Mouse (Mus musculus) embryonic facial prominence, embryonic 11.5 days (tissue): ENCODE data around the gene E130308A19Rik. TPM values are rescaled to one million over a fixed set of nuclear protein-coding genes. Genes with fewer than 3 reads are reported as not detected.
A peak's percentile ranks its signal among the peaks of the same experiment; 100 is the strongest.

ENCODE experiments used
- ATAC-seq: fragments of 200-750 bp; cut with Nextera tagmentation; replicated peaks from 2 replicates; pipeline ENCODE4 v1.8.0; 2017; ENCODE audit warnings: low read depth; ENCODE audit not compliant: insufficient number of reproducible peaks, low FRiP score, low TSS enrichment
- DNase-seq: peaks from one replicate; pipeline ENCODE4 v3.0.0-alpha.2; 2015; ENCODE audit warnings: low spot score
- H3K27ac ChIP-seq: fragments of 300-500 bp; sonication (generic); replicated peaks from 2 replicates; pipeline ENCODE4 v1.5.1; 2014; ENCODE audit warnings: mild to moderate bottlenecking, low read depth, low read length, control low read depth
- H3K27me3 ChIP-seq: fragments of 300-500 bp; sonication (generic); 2 replicates; pipeline ENCODE4 v1.6.1; 2014; ENCODE audit warnings: mild to moderate bottlenecking, low read length, moderate library complexity, mixed read lengths; ENCODE audit not compliant: control insufficient read depth, insufficient read depth
- H3K36me3 ChIP-seq: fragments of 300-500 bp; sonication (generic); replicated peaks from 2 replicates; pipeline ENCODE4 v1.6.1; 2014; ENCODE audit warnings: low read depth, mild to moderate bottlenecking, low read length, moderate library complexity, mixed read lengths; ENCODE audit not compliant: control insufficient read depth, insufficient read depth
- H3K4me1 ChIP-seq: fragments of 300-500 bp; sonication (generic); 2 replicates; pipeline ENCODE4 v1.6.1; 2014; ENCODE audit warnings: low read length, mixed read lengths; ENCODE audit not compliant: control insufficient read depth, insufficient read depth
- H3K4me2 ChIP-seq: fragments of 300-500 bp; sonication (generic); 2 replicates; pipeline ENCODE4 v1.6.1; 2014; ENCODE audit warnings: low read depth, mild to moderate bottlenecking, control low read depth, low read length, moderate library complexity
- H3K4me3 ChIP-seq: fragments of 300-500 bp; sonication (generic); 2 replicates; pipeline ENCODE4 v1.5.1; 2014; ENCODE audit warnings: low read depth, low read length, control low read depth
- H3K9ac ChIP-seq: fragments of 300-500 bp; sonication (generic); replicated peaks from 2 replicates; pipeline ENCODE4 v1.6.1; 2014; ENCODE audit warnings: mild to moderate bottlenecking, control low read depth, low read length
- H3K9me3 ChIP-seq: fragments of 300-500 bp; sonication (generic); replicated peaks from 2 replicates; pipeline ENCODE4 v1.6.1; 2016; ENCODE audit warnings: mild to moderate bottlenecking, low read length, inconsistent platforms, mixed read lengths; ENCODE audit not compliant: control insufficient read depth
- WGBS: fragments of 180-500 bp; shearing (Covaris S2); extraction: QIAGEN DNeasy Blood & Tissue Kit; methylation state at CpG from one replicate; pipeline ENCODE4 v1.1.7; 2014; 5-methylcytosine and 5-hydroxymethylcytosine counted together
- polyA plus RNA-seq: library from polyadenylated mRNA; unstranded; fragments of >200 nt; fragmentation: Nextera tagmentation; extraction: Ambion mirVana; gene quantifications from 2 replicates; pipeline ENCODE4 v1.2.1, GENCODE M21; 2014

Gene E130308A19Rik
- polyA plus RNA-seq, 1 experiment from 2014 or later = 30.5 TPM

- Histone ChIP-seq H3K27ac (no peak overlapping the region), H3K4me1 (no peaks in the 10 kb centered on the region), H3K9ac (no peak overlapping the region), H3K4me3 (no peak overlapping the region), H3K36me3 (no peaks in the 10 kb centered on the region), H3K4me2 (no peak overlapping the region), H3K27me3 (no peaks in the 10 kb centered on the region), H3K9me3 (no peaks in the 10 kb centered on the region)
- 61% methylated on average over 2 of the region's 2 CpGs for WGBS
- ATAC-seq (no peak), DNase-seq (no peak)
Observed at GRCm38 (mm10) chr4:59594614-59595013, 31.4 kb upstream of the E130308A19Rik start.

GRCm38 (mm10) chr4:59596556-59596955 lies 29.5 kb upstream of the E130308A19Rik start:
- no peak for ATAC-seq
- no peak overlapping the region for H3K27ac ChIP-seq
- no peak overlapping the region for H3K4me3 ChIP-seq
- H3K9ac ChIP-seq = no peak overlapping the region
- H3K9me3 ChIP-seq = no peaks in the 10 kb centered on the region
- no peaks in the 10 kb centered on the region for H3K36me3 ChIP-seq
- no peak for DNase-seq
- H3K27me3 ChIP-seq = no peaks in the 10 kb centered on the region
- WGBS = 93% methylated on average over 2 of the region's 2 CpGs
- no peaks in the 10 kb centered on the region for H3K4me1 ChIP-seq
- no peak overlapping the region for H3K4me2 ChIP-seq

- H3K4me2 ChIP-seq = no peak overlapping the region
- DNase-seq = no peak
- no peaks in the 10 kb centered on the region for H3K4me1 ChIP-seq
- no peak overlapping the region for H3K4me3 ChIP-seq
- no peaks in the 10 kb centered on the region for H3K27me3 ChIP-seq
- no peaks in the 10 kb centered on the region for H3K36me3 ChIP-seq
- no peak overlapping the region for H3K27ac ChIP-seq
- no peak for ATAC-seq
- 86% methylated on average over 4 of the region's 4 CpGs for WGBS
- H3K9me3 ChIP-seq = no peaks in the 10 kb centered on the region
- no peak overlapping the region for H3K9ac ChIP-seq
Observed at GRCm38 (mm10) chr4:59602704-59603103, 23.3 kb upstream of the E130308A19Rik start.

DNA sequence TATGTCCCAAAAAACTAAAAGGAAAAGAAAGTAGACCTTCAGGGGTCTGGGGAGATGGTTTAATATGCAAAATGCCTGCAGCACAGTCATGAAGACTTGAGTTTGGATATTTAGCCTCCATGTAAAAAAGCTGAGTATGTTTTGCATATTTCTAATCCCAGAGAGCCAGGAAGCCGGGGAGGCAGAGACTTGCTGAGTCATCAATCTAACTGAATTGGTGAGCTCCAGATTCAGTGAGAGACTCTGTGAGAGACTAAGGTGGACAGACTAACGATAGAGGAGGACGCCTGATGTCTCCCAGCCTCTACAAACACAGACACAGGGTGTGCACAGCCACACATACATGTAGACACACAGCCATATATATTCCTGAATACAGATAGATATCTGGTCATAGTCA lies 21.1 kb upstream of the E130308A19Rik start:
- Histone ChIP-seq H3K9me3 (no peaks in the 10 kb centered on the region), H3K27me3 (no peaks in the 10 kb centered on the region), H3K4me2 (no peak overlapping the region), H3K36me3 (no peaks in the 10 kb centered on the region), H3K27ac (no peak overlapping the region), H3K4me1 (no peaks in the 10 kb centered on the region), H3K9ac (no peak overlapping the region), H3K4me3 (no peak overlapping the region)
- WGBS = 78% methylated on average over 3 of the region's 3 CpGs
- DNase-seq (no peak), ATAC-seq (no peak)

GRCm38 (mm10) chr4:59605501-59605900 lies 20.5 kb upstream of the E130308A19Rik start:
- no peak overlapping the region for H3K27ac ChIP-seq
- DNase-seq (no peak), ATAC-seq (no peak)
- H3K9me3 ChIP-seq = no peaks in the 10 kb centered on the region
- no peaks in the 10 kb centered on the region for H3K4me1 ChIP-seq
- no peak overlapping the region for H3K4me2 ChIP-seq
- no peaks in the 10 kb centered on the region for H3K36me3 ChIP-seq
- H3K9ac ChIP-seq = no peak overlapping the region
- H3K27me3 ChIP-seq = no peaks in the 10 kb centered on the region
- no peak overlapping the region for H3K4me3 ChIP-seq
- WGBS = 92% methylated on average over 3 of the region's 3 CpGs

DNA sequence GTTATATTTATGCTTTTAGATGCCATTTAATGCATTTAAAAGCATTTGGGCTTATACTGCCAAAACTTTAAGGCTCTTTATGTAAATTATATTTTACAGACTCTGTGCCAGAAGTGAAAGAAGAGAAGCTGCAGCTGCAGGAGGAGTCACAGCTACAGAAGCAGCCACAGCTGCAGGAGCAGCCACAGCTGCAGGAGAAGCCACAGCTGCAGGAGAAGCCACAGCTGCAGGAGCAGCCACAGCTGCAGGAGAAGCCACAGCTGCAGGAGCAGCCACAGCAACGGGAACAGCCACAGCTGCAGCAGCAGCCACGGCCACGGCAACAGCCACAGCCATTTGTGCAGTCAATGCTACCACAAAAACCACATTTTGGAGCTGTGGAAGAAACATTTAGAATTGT lies 15.6 kb upstream of the E130308A19Rik start:
- 86% methylated on average over 3 of the region's 3 CpGs for WGBS
- Histone ChIP-seq H3K27me3 (no peaks in the 10 kb centered on the region), H3K27ac (no peak overlapping the region), H3K9ac (no peak overlapping the region), H3K4me2 (no peak overlapping the region), H3K4me1 (no peaks in the 10 kb centered on the region), H3K4me3 (no peak overlapping the region), H3K36me3 (no peaks in the 10 kb centered on the region), H3K9me3 (no peaks in the 10 kb centered on the region)
- DNase-seq (no peak), ATAC-seq (no peak)

DNA sequence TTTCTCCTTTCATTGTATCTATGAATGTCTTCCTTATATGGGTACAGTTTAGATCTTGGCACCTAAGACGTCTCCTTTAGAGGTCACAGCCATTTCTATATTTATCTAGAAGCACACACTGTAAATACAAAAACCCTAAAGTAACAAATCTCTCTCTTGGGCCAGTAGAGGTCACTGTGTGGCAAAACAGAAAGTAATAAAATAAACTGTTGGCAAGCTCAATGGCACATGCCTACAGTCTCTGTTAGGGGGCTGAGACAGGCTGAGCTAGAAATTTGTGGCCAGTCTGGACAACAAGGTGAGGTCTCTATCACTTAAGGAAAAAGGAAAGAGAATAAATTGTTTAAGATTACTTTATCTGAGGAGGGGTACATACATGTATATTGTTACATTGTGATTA lies 11.0 kb upstream of the E130308A19Rik start:
- no peak for ATAC-seq
- WGBS = 35% methylated on average over 1 of the region's 1 CpGs
- no peak overlapping the region for H3K27ac ChIP-seq
- no peaks in the 10 kb centered on the region; the same call in 1 of the 2 replicates for H3K36me3 ChIP-seq
- no peak overlapping the region for H3K9ac ChIP-seq
- no peaks in the 10 kb centered on the region for H3K27me3 ChIP-seq
- no peak overlapping the region for H3K4me3 ChIP-seq
- peak; percentile 31 for DNase-seq
- H3K9me3 ChIP-seq = no peaks in the 10 kb centered on the region
- H3K4me2 ChIP-seq = no peak overlapping the region
- no peaks in the 10 kb centered on the region for H3K4me1 ChIP-seq

- Histone ChIP-seq H3K9me3 (no peaks in the 10 kb centered on the region), H3K4me2 (no peak overlapping the region), H3K27me3 (no peaks in the 10 kb centered on the region), H3K27ac (no peak overlapping the region), H3K36me3 (no peaks in the 10 kb centered on the region; the same call in 1 of the 2 replicates), H3K9ac (no peak overlapping the region), H3K4me1 (no peaks in the 10 kb centered on the region), H3K4me3 (no peak overlapping the region)
- 79% methylated on average over 5 of the region's 5 CpGs for WGBS
- ATAC-seq (no peak), DNase-seq (no peak)
Observed at GRCm38 (mm10) chr4:59619611-59620245, 6.3 kb upstream of the E130308A19Rik start.
